Mouse (Mus musculus) large intestine, adult 2 months (tissue): ENCODE measurements around the gene Bend7. TPM values are rescaled to one million over a fixed set of nuclear protein-coding genes. Genes with fewer than 3 reads are reported as not detected.

Experiments used
- polyA plus RNA-seq: library from polyadenylated mRNA; depleted of rRNA; stranded (reverse); fragments of >200 nt; gene quantifications from 2 replicates; pipeline ENCODE4 v1.2.3, GENCODE M21; 2012; rRNA removed

The Bend7 gene
- polyA plus RNA-seq, 1 experiment: 18.6 TPM

Other genes starting within 250 kb of the Bend7 start
- 6.0 and 8.5 TPM in 2 replicates for gene Prpf18, start 65.7 kb upstream of the Bend7 start, polyA plus RNA-seq
- gene Sephs1, start 163.7 kb downstream of the Bend7 start, polyA plus RNA-seq: 13.7 and 18.7 TPM in 2 replicates
- 87.0 and 115 TPM in 2 replicates for gene Phyh, start 201.2 kb downstream of the Bend7 start, polyA plus RNA-seq